Mouse (Mus musculus) kidney, adult 2 months (tissue): ENCODE data around the gene Stk24.

Experiments
- CTCF ChIP-seq: fragments of 200-500 bp; conservative IDR thresholded peaks from 2 replicates; pipeline ENCODE4 v1.5.1; 2011; ENCODE audit warnings: low read depth, mild to moderate bottlenecking, control low read depth, low read length, moderate library complexity, mixed read lengths; ENCODE audit not compliant: insufficient read depth, insufficient read length
- POLR2A ChIP-seq: fragments of 200-500 bp; IDR thresholded peaks from one replicate; pipeline ENCODE4 v1.6.1; 2011; ENCODE audit warnings: low read depth, low read length, control low read depth

- TF ChIP-seq CTCF (no peak), POLR2A (no peak)
Observed at GRCm38 (mm10) chr14:121316136-121316535, 63.7 kb downstream of the Stk24 start.
